Mouse (Mus musculus) heart, postnatal 0 days (tissue): Measurements from ENCODE around the gene Smg1.

Experiments used
- CTCF ChIP-seq: IDR thresholded peaks from 2 replicates; pipeline ENCODE4 v1.5.1; 2016; ENCODE audit warnings: antibody characterized with exemption, control low read depth, low read depth
- EP300 ChIP-seq: IDR thresholded peaks from 2 replicates; pipeline ENCODE4 v1.6.1; 2016; ENCODE audit warnings: antibody characterized with exemption, low read depth

- TF ChIP-seq CTCF (no peak), EP300 (no peak)
Observed at GRCm38 (mm10) chr7:118097615-118098014, 145.9 kb downstream of the Smg1 start.
